Mouse (Mus musculus) adrenal gland, adult (tissue): ENCODE measurements around the gene D430041D05Rik.

Experiments used
- DNase-seq, 2 experiments: peaks; one replicate each; pipeline ENCODE4 v3.0.0; 2022 to 2023; ENCODE audit warnings: low spot score in 1 of 2; ENCODE audit not compliant: inconsistent age in 2 of 2

D430041D05Rik gene

DNA sequence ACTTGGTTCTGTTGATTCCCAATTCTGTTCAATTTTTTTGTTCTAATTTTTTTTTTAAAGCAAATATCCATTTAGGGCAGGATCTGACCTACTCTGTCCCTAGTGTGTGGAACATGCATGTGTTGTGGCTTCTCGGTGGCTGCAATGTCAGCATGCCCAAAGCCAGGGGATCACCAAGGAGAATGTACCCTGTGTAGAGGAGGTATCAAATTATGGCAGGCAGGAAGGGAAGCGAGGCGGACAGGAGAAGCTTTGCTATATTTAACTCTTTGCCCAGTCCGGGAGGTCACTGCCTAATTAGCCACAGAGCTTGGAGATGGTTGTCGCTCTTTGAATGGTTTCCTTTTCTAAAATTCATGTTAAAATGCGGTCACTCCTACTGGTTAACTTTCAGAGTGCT lies 212.6 kb downstream of the D430041D05Rik start:
- DNase-seq: no peak

GRCm38 (mm10) chr2:104197281-104197680 lies 213.5 kb downstream of the D430041D05Rik start:
- DNase-seq: no peak

DNA sequence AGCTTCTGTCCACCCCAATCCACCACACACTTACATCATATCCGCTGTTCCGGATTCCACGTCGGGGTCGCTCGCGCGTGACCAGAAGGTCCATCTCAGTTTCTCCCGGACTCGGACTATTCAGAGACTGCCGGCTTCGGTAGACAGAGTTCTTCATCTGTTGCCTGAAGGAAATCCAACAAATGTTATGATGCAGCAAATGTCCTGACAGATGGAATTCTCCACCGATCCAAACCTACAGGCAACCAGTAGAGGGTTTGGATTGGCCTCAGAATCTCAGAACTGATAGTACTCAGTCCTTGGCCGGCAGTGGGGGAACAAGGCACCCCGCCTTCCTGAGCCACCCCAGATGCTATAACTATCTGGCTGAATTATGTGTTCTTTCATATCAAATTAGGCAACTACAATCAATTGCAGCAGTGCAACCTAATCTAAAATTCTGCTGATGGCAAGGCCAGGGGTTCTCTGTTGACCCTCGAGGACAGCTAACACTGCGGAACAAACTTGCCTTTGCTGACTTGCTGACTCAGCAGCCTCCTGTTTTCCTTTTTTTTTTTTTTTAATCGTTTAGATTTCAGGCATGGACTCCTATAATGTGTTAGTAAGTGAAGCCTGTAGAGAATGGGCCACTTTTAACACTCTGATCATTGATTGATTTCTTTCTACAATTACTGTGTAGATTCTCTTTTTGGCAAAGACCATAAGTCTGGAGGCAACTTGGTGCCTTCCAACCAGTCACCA lies 218.2 kb downstream of the D430041D05Rik start:
- DNase-seq: no peak

DNA sequence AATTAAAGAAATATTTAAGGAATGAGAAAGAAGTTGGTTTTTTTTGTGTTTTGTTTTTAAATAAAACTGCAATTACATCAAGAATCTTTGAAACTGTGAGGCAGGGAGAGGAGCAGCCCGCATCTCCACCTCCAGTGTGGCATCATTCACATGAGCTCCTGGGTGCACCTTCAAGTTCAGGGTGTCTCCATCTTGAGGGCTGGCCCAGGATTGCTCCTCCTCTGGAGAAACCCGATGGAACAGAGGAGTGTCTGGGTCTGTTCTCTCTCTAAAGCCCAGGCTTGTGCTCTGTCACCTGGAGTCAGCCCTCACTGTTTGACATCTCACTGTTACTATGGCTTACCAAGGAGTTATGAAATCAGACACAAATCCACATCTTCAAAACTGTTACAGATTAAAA lies 219.1 kb downstream of the D430041D05Rik start:
- no peak for DNase-seq

GRCm38 (mm10) chr2:104188859-104189258 lies 222.0 kb downstream of the D430041D05Rik start:
- peak; percentile 68 to 88 for DNase-seq

- DNase-seq: no peak
Measured at GRCm38 (mm10) chr2:104187073-104187472, 223.7 kb downstream of the D430041D05Rik start.

DNA sequence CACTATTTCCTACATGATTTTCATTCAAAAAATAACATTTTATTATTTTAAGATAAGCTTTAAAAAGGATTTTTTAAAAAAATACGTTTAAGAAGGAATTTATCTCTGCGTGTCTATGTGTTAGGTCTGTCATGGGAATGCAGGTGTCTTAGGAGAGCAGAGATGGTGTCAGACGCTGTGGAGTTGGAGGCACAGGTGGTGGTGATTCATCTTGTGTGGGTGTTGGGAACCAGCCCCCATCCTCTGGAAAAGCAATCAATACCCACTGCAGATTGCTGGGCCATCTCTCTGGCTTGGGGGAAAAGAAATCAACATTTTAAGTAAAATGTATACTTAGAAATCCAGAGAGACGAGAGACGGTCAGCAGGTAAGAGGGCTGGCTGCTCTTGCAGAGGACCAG lies 225.2 kb downstream of the D430041D05Rik start:
- no peak for DNase-seq

DNA sequence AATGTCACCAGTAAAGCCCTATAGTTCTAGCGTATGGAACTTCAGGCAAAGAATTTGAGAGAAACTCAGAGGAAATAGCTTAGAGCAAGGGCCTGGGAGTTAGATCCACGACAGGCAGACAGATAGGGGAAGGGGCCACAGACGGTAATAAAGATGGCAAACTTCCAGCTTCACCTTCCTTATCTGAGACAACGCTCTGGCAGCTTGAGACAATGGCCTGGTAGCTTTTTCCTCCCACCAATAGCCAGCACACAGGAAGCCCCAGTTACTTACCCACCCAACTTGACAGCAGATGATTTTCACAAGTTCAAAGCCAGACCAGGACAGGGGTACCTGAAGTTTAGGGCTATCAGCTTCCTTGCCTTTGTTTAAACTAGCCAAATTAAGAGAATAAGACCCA lies 226.5 kb downstream of the D430041D05Rik start:
- DNase-seq: no peak

DNA sequence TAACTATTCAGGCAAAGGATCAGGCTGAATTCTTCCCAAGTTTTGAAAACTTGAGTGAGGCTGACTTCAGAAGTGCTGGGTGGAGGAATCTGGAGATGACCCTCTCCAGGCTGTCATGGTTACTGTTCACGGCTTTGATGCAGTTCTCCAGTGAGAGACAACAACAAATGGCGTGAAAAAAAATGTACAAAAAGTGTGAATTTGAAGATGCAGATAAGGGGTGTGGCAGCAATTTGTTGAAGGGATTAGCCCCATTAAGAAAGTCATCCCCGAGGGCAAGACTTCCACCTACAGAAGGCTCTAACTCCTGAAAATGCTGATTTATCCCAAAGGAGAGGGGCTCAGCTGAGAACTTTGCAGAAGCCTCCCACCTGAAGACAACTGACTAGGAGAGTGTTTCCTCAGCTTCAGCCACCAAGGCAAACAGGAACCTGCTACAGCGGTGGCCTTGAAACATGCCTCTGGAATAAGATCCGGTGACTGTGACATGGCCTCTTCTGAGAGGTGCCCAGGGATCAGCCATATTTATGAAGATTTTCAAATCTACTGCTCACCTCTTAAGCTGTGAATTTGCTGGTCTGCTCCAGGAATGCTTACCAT lies 227.5 kb downstream of the D430041D05Rik start:
- no peak for DNase-seq

- no peak for DNase-seq
Measured at GRCm38 (mm10) chr2:104179636-104180035, 231.2 kb downstream of the D430041D05Rik start.

- peak; percentile 65 to 78 for DNase-seq
Measured at GRCm38 (mm10) chr2:104178251-104178650, 232.6 kb downstream of the D430041D05Rik start.

DNA sequence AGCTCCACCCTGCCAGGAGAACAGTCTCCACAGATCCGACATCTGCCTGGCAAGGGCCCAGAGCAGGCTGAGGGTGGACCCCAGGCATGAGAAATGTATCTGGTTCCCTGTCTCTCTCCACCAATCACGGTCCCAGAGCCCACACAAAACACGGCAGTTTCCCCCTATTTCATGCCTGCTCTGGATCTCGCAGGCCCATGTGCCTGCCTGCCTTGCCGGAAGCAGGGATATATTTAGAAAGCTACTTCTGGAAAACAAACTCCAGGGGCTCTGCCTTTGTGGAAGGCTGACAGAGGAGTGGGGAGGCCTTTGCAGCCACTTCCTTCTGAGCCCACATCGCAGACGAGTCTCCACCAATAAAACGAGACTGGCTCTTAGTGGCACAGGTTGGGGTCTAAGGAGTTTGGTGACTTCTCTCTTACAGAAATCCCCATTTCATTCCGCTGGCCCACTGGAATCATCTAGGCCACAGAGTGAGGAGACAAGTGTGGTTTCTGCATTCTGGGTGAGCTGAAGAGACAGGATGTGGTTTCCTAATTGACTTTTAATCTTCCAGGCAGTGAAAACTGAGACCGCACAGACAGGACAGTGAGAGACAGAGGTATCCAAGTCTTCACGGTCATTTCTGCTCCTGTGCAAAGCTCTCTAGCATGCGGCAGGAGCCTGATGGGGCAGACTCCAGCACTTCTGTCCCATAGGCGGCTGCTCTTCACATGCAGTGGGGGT lies 233.7 kb downstream of the D430041D05Rik start:
- peak; percentile 34 to 50 for DNase-seq

DNA sequence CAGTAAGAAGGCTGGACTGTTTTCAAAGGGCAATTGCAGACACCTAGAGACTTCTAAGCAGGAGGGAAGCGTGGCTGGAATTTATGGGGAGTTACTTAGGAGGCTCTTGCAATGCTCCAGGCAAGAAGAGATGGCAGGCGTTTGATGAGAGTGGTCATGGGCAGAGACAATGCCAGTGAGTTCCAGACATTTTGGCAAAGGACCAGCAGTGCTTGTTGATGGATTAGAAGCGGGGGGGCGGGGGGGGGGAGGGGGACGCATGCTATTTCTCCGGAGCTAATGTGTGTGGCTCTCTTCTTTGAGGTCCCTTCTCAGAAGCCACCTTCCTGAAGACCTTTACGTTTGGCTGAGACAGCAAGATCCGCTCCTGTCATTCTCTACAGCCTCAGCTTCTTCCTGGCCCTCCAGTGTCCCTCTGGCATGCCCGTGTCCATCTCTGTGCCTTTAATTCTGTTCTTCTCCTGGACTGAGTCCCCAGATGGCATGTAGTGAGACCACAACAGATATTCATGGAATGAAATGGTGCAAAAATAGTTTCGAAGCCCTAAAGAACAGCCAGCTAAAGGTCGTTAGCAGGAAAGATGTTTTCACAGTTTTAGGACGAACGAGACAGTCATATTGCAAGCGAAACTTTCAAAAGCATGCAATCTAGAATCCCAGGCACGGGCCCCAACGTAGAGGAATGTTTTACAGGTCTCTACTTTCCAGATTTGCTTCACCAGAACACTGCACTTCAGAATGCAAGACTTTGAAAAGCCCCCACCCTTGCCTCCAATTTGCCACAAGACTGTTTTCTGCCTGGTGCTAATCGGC lies 234.4 kb downstream of the D430041D05Rik start:
- no peak for DNase-seq

DNA sequence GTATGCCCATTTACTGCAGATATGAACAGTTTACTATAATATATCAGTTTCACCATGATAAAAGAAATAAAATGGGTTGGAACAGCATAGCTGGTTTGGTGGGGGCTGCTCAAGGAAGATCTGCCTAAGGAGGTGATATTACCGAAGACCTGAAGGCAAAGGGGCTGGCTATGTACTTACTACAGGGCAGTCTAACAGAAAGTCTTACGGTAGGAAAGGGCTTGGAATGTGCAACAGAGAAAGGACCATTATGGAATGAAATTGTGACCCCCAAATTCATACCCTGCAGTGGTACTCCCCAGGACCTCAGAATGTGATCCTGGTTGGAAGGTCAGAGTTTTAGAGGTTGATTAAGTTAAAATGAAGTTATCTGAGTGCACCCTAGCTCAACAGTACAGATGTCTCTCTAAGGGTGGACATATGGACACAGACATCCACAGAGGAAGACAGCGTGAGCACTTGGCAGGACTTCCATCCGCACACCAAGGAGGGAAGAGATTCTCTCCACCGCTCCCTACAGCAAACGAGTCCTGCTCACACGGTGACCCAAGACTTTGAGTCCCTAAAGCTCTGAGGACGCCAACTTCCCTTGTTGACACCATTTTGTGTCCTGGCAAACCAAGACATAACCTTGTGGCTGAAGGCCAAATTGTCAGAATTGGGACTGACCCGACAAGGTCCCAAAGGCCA lies 235.2 kb downstream of the D430041D05Rik start:
- peak in 1 of 2 experiments; percentile 66 for DNase-seq

DNA sequence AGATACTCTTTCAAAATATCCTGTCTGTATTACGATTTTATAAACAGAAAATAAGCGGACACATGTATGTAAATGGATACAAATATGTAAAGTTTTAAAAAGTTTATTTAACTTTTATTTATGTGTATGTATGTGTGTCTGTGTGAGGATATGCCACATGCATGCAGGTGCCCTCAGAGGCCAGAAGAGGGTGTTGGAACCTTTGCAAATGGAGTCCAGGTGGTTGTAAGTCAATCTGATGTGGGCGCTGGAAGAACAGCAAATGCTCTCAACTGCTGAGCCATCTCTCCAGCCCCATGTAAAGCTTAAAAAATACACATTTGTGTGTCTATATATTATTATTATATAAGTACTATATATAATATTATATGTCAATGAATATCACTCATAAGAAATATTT lies 237.4 kb downstream of the D430041D05Rik start:
- no peak for DNase-seq

GRCm38 (mm10) chr2:104172695-104173348 lies 238.0 kb downstream of the D430041D05Rik start:
- no peak for DNase-seq

- DNase-seq: no peak
Measured at GRCm38 (mm10) chr2:104168186-104168896, 242.5 kb downstream of the D430041D05Rik start.

GRCm38 (mm10) chr2:104167765-104168164 lies 243.0 kb downstream of the D430041D05Rik start:
- DNase-seq: no peak

DNA sequence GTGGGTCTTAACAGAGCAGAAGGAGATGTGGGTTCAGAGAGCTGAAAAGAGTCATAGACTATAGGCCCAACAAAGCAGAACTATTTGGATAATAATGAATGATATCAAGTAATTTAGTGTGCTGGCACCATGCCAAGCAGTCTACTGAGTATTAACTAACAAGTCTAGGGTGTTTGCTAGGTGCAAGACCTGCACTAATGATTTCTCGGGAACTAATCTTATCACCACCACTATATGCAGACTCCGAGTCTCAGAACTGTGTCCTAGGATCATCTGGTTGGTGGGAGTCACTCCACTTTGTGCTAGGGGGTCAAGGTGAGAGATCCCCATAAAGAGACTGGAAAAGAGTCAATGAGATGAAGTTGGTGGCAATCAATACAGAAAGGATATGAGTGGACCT lies 245.2 kb downstream of the D430041D05Rik start:
- no peak for DNase-seq
